Mouse (Mus musculus) CH12.LX (cell line): ENCODE measurements at regions not wholly inside any gene's neighbourhood (a gene's known extent, or its start where the extent isn't known, plus 50 kb on each side); places are given as distances from the start of the nearest gene placed in this dataset.

Experiments
- CHD1 ChIP-seq: IDR thresholded peaks from 2 replicates; pipeline ENCODE4 v1.6.1; 2012; ENCODE audit warnings: low read depth, low read length, improper control_type of control experiment, inconsistent platforms
- CHD2 ChIP-seq: IDR thresholded peaks from 2 replicates; pipeline ENCODE4 v1.6.1; 2011; ENCODE audit warnings: low read length, improper control_type of control experiment
- CTCF ChIP-seq, 2 experiments: IDR thresholded peaks in 1 of 2; conservative IDR thresholded peaks in 1 of 2; 2 replicates each; pipeline ENCODE4 v1.5.1; 2011 to 2012; ENCODE audit warnings: low read depth in 2 of 2, low read length in 2 of 2, improper control_type of control experiment in 1 of 2, inconsistent platforms in 1 of 2, mild to moderate bottlenecking in 1 of 2, moderate library complexity in 1 of 2
- ELF1 ChIP-seq: IDR thresholded peaks from 2 replicates; pipeline ENCODE4 v1.6.1; 2014; ENCODE audit warnings: low read depth, mild to moderate bottlenecking, inconsistent platforms, low read length, improper control_type of control experiment
- EP300 ChIP-seq: IDR thresholded peaks from 2 replicates; pipeline ENCODE4 v1.6.1; 2011; ENCODE audit warnings: low read length, improper control_type of control experiment
- MAX ChIP-seq: IDR thresholded peaks from 2 replicates; pipeline ENCODE4 v1.6.1; 2011; ENCODE audit warnings: low read length, improper control_type of control experiment

GRCm38 (mm10) chr8:36007724-36008123 lies 242.1 kb downstream of the Gm19410 start:
- TF ChIP-seq EP300 (no peak), MAX (no peak), CHD1 (no peak), CTCF (conservative IDR thresholded peaks at IDR 0.05 in 1 of 2, IDR thresholded peaks at IDR 0.05 in 1 of 2; ENCODE audit: low read depth in 2 of 2, low read length in 2 of 2) (no peak), CHD2 (no peak), ELF1 (no peak)
